Mouse (Mus musculus) gastrocnemius, adult 18-20 months (tissue): ENCODE measurements around the gene P4ha1. TPM values are rescaled to one million over a fixed set of nuclear protein-coding genes. Genes with fewer than 3 reads are reported as not detected.

ENCODE experiments used
- DNase-seq: peaks from one replicate; pipeline ENCODE4 v3.0.0; 2021; ENCODE audit warnings: low spot score
- total RNA-seq, 2 experiments: library from RNA; stranded (reverse); gene quantifications; 2 replicates each; pipeline ENCODE4 v1.2.3; 2021

The P4ha1 gene
- total RNA-seq, 2 experiments from 2014 or later, result 32.0 to 41.6 TPM

- DNase-seq, result peak; percentile 79
These were observed 529 bp downstream of the P4ha1 start for GRCm38 (mm10) chr10:59323488-59324161.

- DNase-seq, result peak; percentile 21
These were observed 1.4 kb downstream of the P4ha1 start for GRCm38 (mm10) chr10:59324311-59325165.

- DNase-seq, result no peak
These were observed 3.7 kb downstream of the P4ha1 start for GRCm38 (mm10) chr10:59326612-59327315.

DNA sequence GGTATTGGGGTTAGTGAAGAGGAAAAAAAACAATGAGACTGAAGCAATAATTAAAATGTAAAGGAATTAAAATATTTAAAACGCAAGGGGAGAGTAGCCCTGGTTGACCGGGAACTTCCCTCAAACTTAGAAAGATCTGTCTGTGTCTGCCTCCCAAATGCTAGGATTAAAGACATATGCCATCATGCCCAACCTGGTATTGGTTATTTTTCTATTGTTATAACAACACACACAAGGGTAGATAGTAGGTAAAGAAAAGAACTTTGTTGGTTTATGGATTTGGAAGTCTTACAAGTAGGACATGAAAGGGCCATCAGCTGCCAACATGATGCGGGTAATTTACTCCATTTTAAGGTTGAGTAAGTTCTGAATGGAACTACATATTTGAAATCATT lies 4.2 kb downstream of the P4ha1 start:
- no peak for DNase-seq

- no peak for DNase-seq
These were observed 8.6 kb downstream of the P4ha1 start for GRCm38 (mm10) chr10:59331546-59332256.

- no peak for DNase-seq
These were observed 10.3 kb downstream of the P4ha1 start for GRCm38 (mm10) chr10:59333400-59333799.

DNA sequence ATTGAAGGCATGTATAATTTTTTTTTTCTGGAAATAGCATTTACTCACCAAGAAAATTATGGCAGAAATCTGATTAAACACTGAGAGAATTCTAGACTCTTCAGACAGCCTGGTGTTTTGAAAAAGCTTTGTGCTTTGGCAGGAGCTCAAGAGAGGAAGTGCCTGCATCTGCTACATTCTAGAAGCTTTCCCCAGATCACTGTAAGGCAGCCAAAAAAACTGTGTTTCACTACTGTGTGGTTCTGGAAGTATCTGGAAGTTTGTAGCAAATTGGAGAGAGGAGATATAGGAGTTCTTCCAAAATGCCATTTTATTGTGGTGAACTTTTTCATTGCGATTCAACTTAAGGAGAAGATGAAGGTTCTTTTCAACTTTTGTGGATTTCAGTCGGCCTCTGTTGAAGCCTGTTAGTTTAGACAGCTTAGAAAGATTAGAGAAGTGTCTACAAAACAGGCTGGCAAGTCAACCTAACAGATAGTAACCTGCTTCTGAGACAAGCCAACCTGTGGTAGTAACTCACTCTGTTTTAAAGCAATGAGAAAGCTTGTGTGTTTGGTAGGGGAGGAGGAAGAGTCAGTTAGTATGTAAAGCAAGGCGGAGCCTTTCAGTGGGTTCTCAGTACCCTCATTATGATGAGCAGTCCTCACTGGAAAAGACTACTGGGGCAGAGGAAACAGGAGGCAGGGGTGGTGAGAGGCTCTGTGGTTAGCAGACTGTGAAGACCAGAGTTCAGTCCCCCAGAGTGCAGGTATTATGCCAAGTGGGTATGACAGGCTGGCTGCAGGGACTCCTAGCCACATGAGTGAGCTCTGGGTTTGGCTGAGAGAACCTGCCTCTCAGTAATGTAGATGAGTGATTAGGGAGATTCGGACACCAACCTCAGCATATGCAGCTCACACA lies 12.1 kb downstream of the P4ha1 start:
- peak; percentile 67 for DNase-seq

GRCm38 (mm10) chr10:59336124-59336523 lies 13.0 kb downstream of the P4ha1 start:
- DNase-seq, result no peak

DNA sequence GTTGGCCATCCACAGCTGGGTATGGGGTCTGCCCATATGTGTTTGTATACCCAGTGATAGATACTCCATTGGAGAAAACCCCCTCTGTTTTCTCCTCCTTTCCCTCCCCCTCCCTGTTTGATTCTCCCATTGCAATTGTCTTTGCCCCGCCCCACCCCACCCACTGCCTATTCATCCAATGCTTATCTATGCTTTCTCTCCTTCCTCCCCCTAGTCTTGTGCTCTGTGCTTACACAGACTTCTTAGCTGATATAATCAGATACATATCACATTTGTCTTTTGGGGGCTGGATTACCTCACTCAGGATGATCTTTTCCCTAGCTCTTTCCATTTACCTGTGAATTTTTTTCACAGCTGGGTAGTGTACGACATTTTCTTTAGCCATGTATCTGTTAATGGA lies 23.5 kb downstream of the P4ha1 start:
- no peak for DNase-seq

GRCm38 (mm10) chr10:59348200-59348599 lies 25.1 kb downstream of the P4ha1 start:
- no peak for DNase-seq

GRCm38 (mm10) chr10:59349536-59349935 lies 26.4 kb downstream of the P4ha1 start:
- DNase-seq, result no peak

DNA sequence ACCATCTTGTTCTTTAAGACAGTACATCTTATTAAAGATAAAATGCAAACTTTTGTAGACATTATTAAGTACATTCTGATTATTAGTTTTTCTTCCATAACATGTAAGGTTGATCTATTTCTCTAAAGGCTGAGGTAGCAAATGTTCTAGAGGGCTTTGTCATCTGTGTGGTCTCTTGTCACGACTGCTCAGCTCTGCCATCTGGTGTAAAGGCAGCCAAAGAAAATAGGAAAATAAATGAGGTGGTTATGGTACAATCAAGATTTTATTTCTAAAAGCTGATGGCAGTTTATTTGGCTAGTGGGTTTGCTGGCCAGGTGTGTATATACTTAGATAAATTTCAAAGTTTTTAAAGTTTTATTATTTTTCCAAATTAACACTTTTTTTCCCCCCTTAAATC lies 30.0 kb downstream of the P4ha1 start:
- no peak for DNase-seq

DNA sequence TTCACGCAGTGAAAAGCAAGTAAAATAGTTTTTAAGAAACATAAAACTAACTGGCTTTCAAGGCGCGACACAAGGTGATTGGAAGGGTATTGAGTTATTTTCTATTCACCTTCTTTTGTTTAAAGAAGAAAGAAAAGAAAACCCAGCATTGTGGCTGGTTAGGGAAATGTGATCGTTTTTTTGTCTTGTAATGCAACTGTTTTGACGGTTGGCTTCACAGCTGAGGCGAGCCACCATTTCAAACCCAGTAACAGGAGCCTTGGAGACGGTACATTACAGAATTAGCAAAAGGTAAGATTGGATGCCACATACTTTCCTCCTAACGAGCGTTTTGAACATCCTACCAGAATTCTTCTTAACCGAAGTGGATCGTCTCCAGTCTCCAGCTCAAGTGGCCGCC lies 31.0 kb downstream of the P4ha1 start:
- no peak for DNase-seq

DNA sequence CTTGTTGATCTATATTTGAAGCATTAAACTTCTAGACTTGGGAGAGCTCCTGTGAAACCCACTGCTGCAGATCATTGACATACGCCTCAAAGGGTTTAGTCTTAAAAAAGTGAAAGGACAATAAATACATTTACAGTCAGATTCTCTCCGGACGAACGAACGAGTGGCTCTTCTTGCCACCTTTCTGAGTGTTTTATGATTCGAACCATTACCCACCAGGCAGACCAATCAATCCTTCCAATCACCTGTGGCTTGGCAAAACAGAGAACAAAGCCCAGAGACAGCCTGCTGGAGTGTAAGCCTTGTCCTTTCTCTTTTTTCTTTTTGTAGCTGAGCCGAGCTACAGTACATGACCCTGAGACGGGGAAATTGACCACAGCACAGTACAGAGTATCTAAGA lies 31.9 kb downstream of the P4ha1 start:
- no peak for DNase-seq

DNA sequence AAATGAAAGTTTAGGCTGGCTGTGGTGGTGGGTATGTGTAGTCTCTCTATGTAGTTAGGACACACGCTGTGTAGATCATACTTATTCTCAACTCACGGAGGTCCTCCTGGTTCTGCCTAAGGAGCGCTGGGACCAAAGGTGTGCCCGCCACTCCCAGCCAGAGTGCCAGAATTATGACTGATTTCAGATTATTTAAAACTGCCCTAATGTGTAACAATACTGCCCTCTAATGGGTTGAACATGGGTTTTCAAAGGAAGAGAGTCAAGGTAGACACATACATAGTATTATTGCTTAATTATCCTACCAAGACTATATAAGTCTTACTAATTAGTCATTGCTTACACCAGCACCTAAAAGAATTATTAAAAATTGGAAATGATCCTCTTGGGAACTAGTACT lies 35.6 kb downstream of the P4ha1 start:
- DNase-seq, result no peak

GRCm38 (mm10) chr10:59363208-59363607 lies 40.1 kb downstream of the P4ha1 start:
- no peak for DNase-seq

DNA sequence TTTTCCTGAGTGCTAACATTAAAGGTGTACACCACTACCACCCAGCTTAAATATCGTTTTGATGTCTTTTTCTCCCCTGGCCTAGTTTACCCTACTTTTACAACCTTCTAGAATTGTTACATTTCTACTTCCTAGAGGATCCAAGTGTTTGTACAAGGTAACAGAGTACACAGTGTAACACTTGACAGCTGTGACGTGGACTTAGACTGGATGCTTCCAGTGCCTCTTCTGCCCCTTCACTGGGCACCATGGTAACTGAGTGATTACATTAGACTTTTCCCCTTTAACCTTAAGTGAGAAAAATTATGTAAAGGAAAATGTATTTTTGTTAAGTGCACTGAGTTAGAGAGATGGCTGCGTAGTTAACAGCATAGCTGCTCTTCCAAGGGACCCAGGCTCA lies 41.5 kb downstream of the P4ha1 start:
- no peak for DNase-seq

DNA sequence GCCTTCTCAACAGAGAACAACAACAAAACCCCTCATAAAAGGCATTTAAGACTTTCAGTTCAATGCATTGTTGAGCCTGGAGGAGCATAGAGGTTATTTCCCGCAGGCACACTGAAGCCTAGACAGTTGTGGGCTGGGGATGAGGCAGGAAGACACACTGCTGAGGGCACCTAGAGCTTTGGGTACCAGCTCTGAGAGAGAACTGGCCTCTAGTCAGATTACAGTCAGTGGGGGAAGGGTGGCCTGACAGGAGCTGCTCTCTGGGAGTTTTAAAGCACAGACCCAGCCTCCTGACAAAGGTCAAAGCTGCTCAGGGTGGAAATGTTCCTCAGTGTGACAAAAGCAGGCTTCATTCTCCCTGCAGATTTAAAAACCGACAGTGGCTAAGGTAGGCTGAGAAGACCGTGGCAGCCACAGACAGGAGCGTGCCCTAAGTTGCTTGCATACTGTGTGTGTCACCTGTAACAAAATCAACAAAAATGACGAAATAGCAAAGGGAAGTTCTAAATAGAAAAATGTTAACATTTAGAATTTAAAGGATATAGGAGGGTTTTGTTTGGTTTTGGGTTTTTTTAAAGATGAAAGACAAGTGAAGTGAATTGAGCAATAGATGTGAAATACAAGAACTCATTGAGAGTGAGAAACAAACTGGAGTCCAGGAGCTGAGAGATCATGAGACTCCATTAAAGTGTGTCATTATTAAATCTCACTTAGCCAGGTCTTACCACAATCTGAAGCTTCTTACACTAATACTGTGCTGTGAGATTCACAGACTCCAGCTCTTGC lies 42.9 kb downstream of the P4ha1 start:
- no peak for DNase-seq

DNA sequence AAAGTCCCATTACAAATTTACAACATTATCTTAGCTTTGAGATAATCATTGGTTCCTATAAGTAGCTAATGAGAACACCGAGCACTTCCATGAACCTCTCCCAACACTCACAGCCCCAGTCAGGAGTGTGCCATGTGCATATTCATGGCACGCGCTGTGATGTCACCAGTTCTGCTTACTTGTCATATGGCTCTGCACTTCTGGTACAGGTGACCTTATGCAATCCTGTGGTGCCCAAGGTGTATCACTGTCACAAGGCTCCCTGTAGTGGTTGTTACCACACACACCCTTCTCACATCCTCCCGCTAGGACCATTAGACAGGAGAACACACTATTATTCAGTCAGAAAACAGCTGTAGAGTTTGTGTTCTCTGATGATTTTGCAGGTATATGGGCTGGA lies 43.6 kb downstream of the P4ha1 start:
- DNase-seq, result no peak

- DNase-seq, result no peak
These were observed 44.1 kb downstream of the P4ha1 start for GRCm38 (mm10) chr10:59367206-59367605.
